Mouse (Mus musculus) NIH3T3 (cell line): Measurements from ENCODE around the gene Psg29.

Experiments
- DNase-seq: peaks from one replicate; pipeline ENCODE4 v3.0.0-alpha.2; 2012; ENCODE audit warnings: low read depth

Psg29 gene

DNA sequence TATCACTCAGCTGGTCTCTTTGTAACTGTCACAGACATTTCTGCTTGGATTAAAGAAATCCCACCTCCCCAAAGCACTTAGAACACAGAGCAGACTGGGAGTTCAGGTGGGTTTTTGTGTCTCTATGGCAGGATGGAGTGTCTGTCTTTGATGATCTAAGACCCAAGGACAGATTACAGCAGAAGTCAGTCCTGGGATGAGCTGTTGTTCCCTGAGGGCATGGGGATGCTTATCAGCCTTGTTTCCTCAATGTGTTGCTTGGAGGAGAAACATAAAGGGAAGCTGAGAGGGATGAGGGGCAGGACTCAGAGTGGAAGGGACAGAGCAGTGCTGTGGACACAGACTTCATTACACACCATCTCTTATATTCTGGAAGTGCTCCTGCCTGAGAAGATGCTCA, at the start of gene Psg29:
TSS of gene Psg29 (plus strand) at position 301 of the 400 bp plus-strand sequence.
- DNase-seq: no peak

DNA sequence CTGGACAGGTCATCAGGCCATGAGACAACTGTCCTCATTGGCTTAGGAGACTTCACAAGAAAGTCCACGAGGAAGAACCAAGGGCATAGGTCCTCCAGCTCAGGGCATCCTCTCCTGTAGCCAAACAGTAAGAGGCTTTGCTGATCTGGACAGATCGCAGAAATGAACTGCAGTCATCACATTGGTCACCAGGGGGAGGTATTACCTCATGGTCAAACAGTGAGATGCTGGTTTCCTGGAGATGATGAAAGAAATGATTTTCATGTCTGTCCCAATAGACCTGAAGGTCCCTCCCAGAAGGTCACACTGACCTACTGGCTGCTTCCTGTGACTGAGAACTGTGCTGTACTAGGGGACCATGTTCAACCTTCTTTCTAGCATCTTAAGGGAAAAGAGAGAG, 47.6 kb upstream of the Psg29 start:
- peak; percentile 80 for DNase-seq

DNA sequence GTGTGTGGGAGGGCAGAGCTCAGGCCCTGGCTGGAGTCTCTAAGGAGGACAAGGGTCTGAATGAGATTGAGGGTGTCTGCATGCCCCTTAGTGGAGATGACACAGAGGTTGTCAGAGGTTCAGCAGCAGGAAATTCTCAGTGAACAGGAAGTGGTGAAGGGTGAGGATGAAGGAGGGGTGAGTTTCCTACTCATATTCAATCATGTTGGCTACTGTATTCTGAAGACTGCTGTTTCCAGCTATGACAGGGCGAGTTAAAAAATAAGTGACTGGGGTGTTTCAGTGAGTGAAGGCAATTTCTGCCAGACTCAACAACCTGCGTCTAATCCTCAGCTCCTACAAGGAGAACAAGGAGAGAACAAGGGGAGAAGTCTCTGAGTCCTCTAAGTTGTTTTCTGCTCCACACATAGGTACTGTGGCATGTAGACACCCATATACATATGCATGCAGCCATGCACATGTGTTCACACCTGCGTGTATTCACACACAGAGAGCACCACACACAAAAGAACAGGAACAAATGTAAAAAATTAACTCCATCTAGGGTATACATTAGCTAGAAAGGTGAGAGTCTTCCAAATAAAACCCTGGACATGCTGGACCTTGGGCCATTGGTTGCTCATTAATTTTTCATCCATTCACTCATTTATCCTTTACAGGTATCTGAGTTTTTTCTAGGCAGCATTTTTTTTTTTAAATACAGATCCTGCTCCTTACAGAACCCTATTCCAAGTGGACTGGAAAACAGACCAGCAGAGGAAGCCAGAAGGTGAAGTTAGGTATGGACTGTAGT, 46.2 kb upstream of the Psg29 start:
- DNase-seq: no peak

DNA sequence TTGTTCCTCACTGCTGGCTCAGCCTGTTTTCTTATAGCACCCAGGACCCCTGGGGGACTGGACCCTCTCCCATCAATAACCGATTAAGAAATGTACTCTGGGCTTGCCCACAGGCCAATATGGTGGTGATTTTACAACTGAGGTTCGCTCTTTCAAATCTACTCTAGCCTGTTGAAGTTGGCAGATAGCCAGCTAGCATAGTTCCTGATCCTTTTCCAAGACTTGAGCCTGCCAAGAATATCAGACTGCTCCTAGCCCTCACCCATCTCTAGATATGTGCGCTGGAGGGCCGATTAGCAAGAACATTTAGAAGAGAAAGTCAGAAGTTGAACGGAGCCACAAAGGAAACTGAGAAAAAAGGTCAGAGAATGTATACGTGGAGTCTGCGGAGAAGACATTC, 44.3 kb upstream of the Psg29 start:
- peak; percentile 45 for DNase-seq

DNA sequence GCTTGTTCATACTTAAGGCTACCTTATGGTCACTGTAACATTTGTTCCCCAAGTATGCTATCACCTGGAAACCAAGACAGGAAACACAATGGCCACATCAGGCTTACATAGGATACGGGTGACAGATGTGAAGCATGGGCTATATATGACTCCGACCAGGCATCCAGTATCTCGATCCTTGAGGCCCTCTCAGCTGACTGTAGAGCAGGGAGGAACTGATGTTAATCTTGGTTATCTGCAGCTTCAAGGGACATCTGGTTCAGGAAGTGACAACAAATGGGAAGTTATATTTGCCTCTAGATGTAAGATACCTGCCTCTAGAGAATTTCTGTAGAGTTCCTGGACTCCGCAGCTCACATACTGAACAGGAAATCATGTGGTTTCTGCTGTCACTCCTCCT, 31.4 kb upstream of the Psg29 start:
- no peak for DNase-seq

DNA sequence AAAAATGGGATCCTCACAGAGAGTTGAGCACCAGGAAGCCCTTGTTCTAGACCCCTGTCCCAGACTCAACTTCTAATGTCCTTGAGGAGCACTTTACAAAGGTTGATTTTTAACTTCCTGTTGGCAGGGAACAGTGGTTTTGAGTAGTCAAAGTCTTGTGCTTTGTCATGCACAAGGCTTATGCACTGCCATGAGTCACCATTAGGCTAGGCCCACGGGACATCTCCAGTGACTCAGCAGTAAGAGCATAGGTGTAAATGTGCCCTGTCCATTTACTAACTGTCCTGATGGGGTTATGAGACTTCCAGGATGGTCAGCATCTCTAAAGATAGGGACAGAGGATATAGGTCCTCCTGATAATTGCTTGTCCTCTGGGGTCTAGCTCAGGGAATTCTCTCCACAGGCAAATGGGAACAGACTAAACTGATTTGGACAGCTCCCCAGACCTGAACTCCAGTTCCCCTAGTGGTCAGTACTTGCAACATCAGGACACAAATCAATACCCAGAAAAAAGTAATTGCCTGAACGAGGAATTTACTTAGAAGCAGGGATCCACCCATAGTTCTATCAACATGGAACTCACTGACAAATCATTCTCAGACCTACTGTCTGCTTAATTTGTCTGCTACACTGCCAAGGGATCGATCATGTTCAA, 2.4 kb downstream of the Psg29 start:
- DNase-seq: peak; percentile 23
